Mouse (Mus musculus): Measurements from ENCODE around the gene Lztfl1. TPM values are rescaled to one million over a fixed set of nuclear protein-coding genes. Genes with fewer than 3 reads are reported as not detected.

Gene Lztfl1
- polyA plus RNA-seq (2015; fragmentation: Nextera tagmentation; extraction: Ambion mirVana) = 42.6 and 51.9 TPM in 2 replicates

DNA sequence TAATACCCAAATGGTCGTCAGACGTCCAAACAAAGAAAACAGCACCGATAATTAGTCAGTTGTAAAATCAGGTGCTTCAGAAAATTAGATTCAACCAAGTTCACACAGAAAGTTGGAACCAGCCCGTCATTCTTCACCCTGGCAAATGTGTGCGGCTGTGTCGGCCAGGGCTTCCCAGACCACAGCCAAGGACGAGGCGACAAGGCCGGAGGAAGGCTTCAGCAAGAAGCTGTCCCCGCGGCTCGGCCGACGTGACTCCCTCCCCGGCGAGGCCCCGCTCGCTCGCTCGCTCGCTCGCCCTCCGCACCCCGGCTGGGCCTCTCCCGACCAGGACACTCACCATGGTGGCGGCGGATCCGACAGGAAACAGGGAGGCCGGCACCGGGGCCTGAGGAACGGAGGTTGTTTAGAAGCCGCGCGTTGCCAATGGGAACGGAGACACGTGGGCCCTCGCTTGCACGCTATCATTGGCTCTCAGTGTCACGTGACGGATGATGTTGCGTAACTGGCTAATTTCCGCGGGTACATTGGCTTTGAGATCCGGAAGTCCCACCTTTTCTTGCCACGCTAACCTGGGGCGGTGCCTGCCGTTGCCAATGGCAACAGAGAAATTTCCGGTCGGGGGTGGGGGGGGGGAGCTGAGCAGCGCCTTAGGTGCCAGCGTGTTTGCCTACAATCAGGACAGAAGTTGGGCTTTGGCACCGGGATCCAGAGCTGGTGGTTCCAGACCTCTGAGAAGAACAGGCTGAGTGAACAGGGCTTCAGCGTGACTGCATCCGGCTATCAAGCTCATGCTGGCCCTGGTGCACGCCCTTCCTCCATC, at the start of gene Lztfl1:
Gene Lztfl1 (minus strand): TSS at position 512 of the 823 bp plus-strand sequence.

DNA sequence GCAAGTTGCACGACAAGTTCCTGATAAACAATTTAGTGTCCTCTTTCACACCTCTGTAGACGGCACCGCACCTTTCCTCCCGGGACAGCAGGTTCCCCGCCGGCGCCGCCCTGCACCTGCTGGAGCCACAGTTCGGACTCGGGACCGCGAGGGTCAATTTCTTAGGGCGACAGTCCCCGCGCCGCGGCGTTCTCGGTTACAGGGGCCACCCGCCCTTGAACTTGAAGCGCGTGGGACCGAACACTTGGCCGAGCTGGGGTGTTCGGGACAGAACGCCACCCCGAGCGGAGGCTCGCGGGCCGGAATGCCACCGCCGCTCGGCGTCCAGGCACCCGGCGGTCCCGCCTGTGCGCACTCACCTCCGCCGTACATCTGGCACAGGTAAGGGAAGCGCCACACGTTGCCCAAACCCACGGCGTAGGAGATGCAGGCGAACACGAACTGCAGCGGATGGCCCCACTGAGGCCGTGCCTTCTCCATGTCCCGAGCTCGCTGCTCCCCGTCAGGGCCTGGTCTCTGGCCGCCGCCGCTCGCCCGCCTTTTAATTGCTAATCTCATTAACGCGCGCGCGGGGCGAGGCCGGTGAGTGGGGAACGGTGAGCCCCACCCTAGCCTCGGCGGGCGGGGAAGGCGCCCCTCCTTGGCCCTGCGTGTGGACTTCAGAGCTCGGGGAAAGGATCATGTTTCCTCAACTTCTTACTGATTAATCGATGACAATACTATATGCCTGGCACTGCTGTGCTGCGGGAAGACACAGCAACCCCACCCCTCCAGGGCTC, 39.0 kb downstream of the Lztfl1 start, which contains the start of the genes Ccr9 and Slc6a20a:
Gene Ccr9 (plus strand): TSS at position 113 of the 779 bp plus-strand sequence.
Gene Slc6a20a (minus strand): TSS at position 559 of the 779 bp plus-strand sequence.

Other genes with a start within 250 kb of the Lztfl1 start
- 9.2 and 11.0 TPM in 2 replicates for gene Limd1, start 239.0 kb downstream of the Lztfl1 start, polyA plus RNA-seq (2015; fragmentation: Nextera tagmentation; extraction: Ambion mirVana)
- gene Sacm1l, start 187.9 kb downstream of the Lztfl1 start, polyA plus RNA-seq (2015; fragmentation: Nextera tagmentation; extraction: Ambion mirVana) = 41.6 and 46.4 TPM in 2 replicates
- 0.35 and 0.39 TPM in 2 replicates for gene Slc6a20b, start 85.1 kb downstream of the Lztfl1 start, polyA plus RNA-seq (2015; fragmentation: Nextera tagmentation; extraction: Ambion mirVana)
- gene Ccr9, start 39.3 kb downstream of the Lztfl1 start, polyA plus RNA-seq (2015; fragmentation: Nextera tagmentation; extraction: Ambion mirVana) = 0.30 and 0.56 TPM in 2 replicates
- 17.6 and 29.7 TPM in 2 replicates for gene Slc6a20a, start 38.8 kb downstream of the Lztfl1 start, polyA plus RNA-seq (2015; fragmentation: Nextera tagmentation; extraction: Ambion mirVana)
- not detected in 2 replicates for gene Cxcr6, start 88.8 kb upstream of the Lztfl1 start, polyA plus RNA-seq (2015; fragmentation: Nextera tagmentation; extraction: Ambion mirVana)
- 10.2 and 11.8 TPM in 2 replicates for gene Fyco1, start 134.2 kb upstream of the Lztfl1 start, polyA plus RNA-seq (2015; fragmentation: Nextera tagmentation; extraction: Ambion mirVana)
- gene Xcr1, start 144.3 kb upstream of the Lztfl1 start, polyA plus RNA-seq (2015; fragmentation: Nextera tagmentation; extraction: Ambion mirVana) = 0.03 and 0.06 TPM in 2 replicates